Mouse (Mus musculus) hindbrain, postnatal 0 days (tissue): ENCODE results near the gene Cdc42. TPM values are rescaled to one million over a fixed set of nuclear protein-coding genes. Genes with fewer than 3 reads are reported as not detected.
A peak's percentile ranks its signal among the peaks of the same experiment; 100 is the strongest.

ENCODE experiments used
- ATAC-seq: fragments of 200-750 bp; cut with Nextera tagmentation; 2 replicates; pipeline ENCODE4 v1.8.0; 2017; ENCODE audit warnings: mild to moderate bottlenecking, moderate TSS enrichment, moderate library complexity
- DNase-seq: peaks from one replicate; pipeline ENCODE4 v3.0.0-alpha.2; 2015; ENCODE audit warnings: low spot score
- H3K27ac ChIP-seq: fragments of 300-500 bp; sonication (generic); 2 replicates; pipeline ENCODE4 v1.5.1; 2014; ENCODE audit warnings: mild to moderate bottlenecking
- H3K27me3 ChIP-seq: fragments of 300-500 bp; sonication (generic); 2 replicates; pipeline ENCODE4 v1.6.1; 2014; ENCODE audit warnings: low read length, mixed read lengths; ENCODE audit not compliant: insufficient read depth
- H3K36me3 ChIP-seq: fragments of 300-500 bp; sonication (generic); 2 replicates; pipeline ENCODE4 v1.6.1; 2014; ENCODE audit warnings: low read length, mixed read lengths; ENCODE audit not compliant: insufficient read depth
- H3K4me1 ChIP-seq: fragments of 300-500 bp; sonication (generic); 2 replicates; pipeline ENCODE4 v1.6.1; 2014; ENCODE audit warnings: antibody characterized with exemption, low read length, mixed read lengths; ENCODE audit not compliant: insufficient read depth
- H3K4me2 ChIP-seq: fragments of 300-500 bp; sonication (generic); 2 replicates; pipeline ENCODE4 v1.6.1; 2014; ENCODE audit warnings: low read depth, mild to moderate bottlenecking, low read length, moderate library complexity, mixed read lengths
- H3K4me3 ChIP-seq: fragments of 300-500 bp; sonication (generic); 2 replicates; pipeline ENCODE4 v1.5.1; 2014; ENCODE audit warnings: low read length
- H3K9ac ChIP-seq: fragments of 300-500 bp; sonication (generic); replicated peaks from 2 replicates; pipeline ENCODE4 v1.6.1; 2014; ENCODE audit warnings: mild to moderate bottlenecking, low read length, moderate library complexity, mixed read lengths
- H3K9me3 ChIP-seq: fragments of 300-500 bp; sonication (generic); 2 replicates; pipeline ENCODE4 v1.6.1; 2016; ENCODE audit warnings: low read length, mixed read lengths
- CTCF ChIP-seq: IDR thresholded peaks from 2 replicates; pipeline ENCODE4 v1.5.1; 2016; ENCODE audit warnings: antibody characterized with exemption, control low read depth, low read depth
- WGBS: fragments of 180-500 bp; shearing (Covaris S2); extraction: QIAGEN DNeasy Blood & Tissue Kit; methylation state at CpG from one replicate; pipeline ENCODE4 v1.1.7; 2014; 5-methylcytosine and 5-hydroxymethylcytosine counted together
- polyA plus RNA-seq: library from polyadenylated mRNA; unstranded; fragments of >200 nt; fragmentation: Nextera tagmentation; extraction: Ambion mirVana; gene quantifications from 2 replicates; pipeline ENCODE4 v1.2.1, GENCODE M21; 2015
- total RNA-seq: library from RNA; depleted of rRNA; stranded (reverse); fragments of >200 nt; gene quantifications from 2 replicates; pipeline ENCODE4 v1.2.3, GENCODE M21; 2014

The Cdc42 gene
- total and polyA plus RNA-seq, 2 experiments from 2014 or later: 394 to 1,049 TPM

GRCm38 (mm10) chr4:137314561-137314960 lies 43.0 kb downstream of the Cdc42 start:
- DNase-seq (no peak), ATAC-seq (no peak)
- H3K27me3 ChIP-seq: no peaks in the 10 kb centered on the region
- no peaks in the 10 kb centered on the region for H3K36me3 ChIP-seq
- no peak overlapping the region for H3K27ac ChIP-seq
- TF ChIP-seq CTCF: no peak
- 74% methylated on average over 6 of the region's 6 CpGs for whole genome bisulfite sequencing
- no peak overlapping the region for H3K4me3 ChIP-seq
- H3K4me2 ChIP-seq: no peak overlapping the region
- H3K9me3 ChIP-seq: no peaks in the 10 kb centered on the region
- no peak overlapping the region for H3K9ac ChIP-seq
- no peaks in the 10 kb centered on the region for H3K4me1 ChIP-seq

- ATAC-seq (no peak), DNase-seq (peak; percentile 77)
- no peaks in the 10 kb centered on the region for H3K4me1 ChIP-seq
- H3K27ac ChIP-seq: no peak overlapping the region
- H3K4me2 ChIP-seq: no peak overlapping the region
- TF ChIP-seq CTCF: peak; percentile 52
- no peak overlapping the region for H3K4me3 ChIP-seq
- H3K27me3 ChIP-seq: no peaks in the 10 kb centered on the region
- no peaks in the 10 kb centered on the region for H3K36me3 ChIP-seq
- H3K9ac ChIP-seq: no peak overlapping the region
- no peaks in the 10 kb centered on the region for H3K9me3 ChIP-seq
- 45% methylated on average over 2 of the region's 2 CpGs for WGBS
These were observed 44.0 kb downstream of the Cdc42 start for GRCm38 (mm10) chr4:137313511-137313910.

- 45% methylated on average over 5 of the region's 5 CpGs for WGBS
- H3K4me3 ChIP-seq: no peak overlapping the region
- H3K9me3 ChIP-seq: no peaks in the 10 kb centered on the region
- TF ChIP-seq CTCF: peak; percentile 86
- ATAC-seq (no peak), DNase-seq (peak; percentile 78)
- no peaks in the 10 kb centered on the region for H3K27me3 ChIP-seq
- no peak overlapping the region for H3K9ac ChIP-seq
- H3K4me1 ChIP-seq: peaks cover 3% of the 10 kb centered on the region; the same call in 1 of the 2 replicates
- no peaks in the 10 kb centered on the region for H3K36me3 ChIP-seq
- no peak overlapping the region for H3K27ac ChIP-seq
- H3K4me2 ChIP-seq: no peak overlapping the region
These were observed 49.1 kb downstream of the Cdc42 start for GRCm38 (mm10) chr4:137308377-137308776.

GRCm38 (mm10) chr4:137306991-137307706 lies 50.4 kb downstream of the Cdc42 start:
- H3K4me1 ChIP-seq: peaks cover 3% of the 10 kb centered on the region; the same call in 1 of the 2 replicates
- WGBS: 69% methylated on average over 19 of the region's 19 CpGs
- no peak for DNase-seq

GRCm38 (mm10) chr4:137306577-137306888 lies 51.0 kb downstream of the Cdc42 start:
- 40% methylated on average over 8 of the region's 8 CpGs for WGBS
- Histone ChIP-seq H3K27me3 (no peaks in the 10 kb centered on the region), H3K9me3 (no peaks in the 10 kb centered on the region), H3K9ac (no peak overlapping the region), H3K4me1 (peaks cover 6% of the 10 kb centered on the region), H3K36me3 (no peaks in the 10 kb centered on the region), H3K4me2 (no peak overlapping the region), H3K27ac (no peak overlapping the region), H3K4me3 (no peak overlapping the region)
- ATAC-seq (no peak), DNase-seq (no peak)
- no peak for TF ChIP-seq CTCF

More at GRCm38 (mm10) chr4:137306991-137307706, 50.4 kb downstream of the Cdc42 start:
- H3K4me3 ChIP-seq: no peak overlapping the region
- H3K27ac ChIP-seq: no peak overlapping the region
- TF ChIP-seq CTCF: no peak
- H3K27me3 ChIP-seq: no peaks in the 10 kb centered on the region
- no peak overlapping the region for H3K4me2 ChIP-seq
- no peaks in the 10 kb centered on the region for H3K9me3 ChIP-seq
- H3K9ac ChIP-seq: no peak overlapping the region
- H3K36me3 ChIP-seq: no peaks in the 10 kb centered on the region
- no peak for ATAC-seq

GRCm38 (mm10) chr4:137305831-137306576 lies 51.5 kb downstream of the Cdc42 start:
- no peak overlapping the region for H3K4me2 ChIP-seq
- WGBS: 48% methylated on average over 13 of the region's 13 CpGs
- no peak overlapping the region for H3K9ac ChIP-seq
- no peak overlapping the region for H3K4me3 ChIP-seq
- H3K36me3 ChIP-seq: no peaks in the 10 kb centered on the region
- ATAC-seq (no peak), DNase-seq (peak; percentile 27)
- no peaks in the 10 kb centered on the region for H3K9me3 ChIP-seq
- no peak for TF ChIP-seq CTCF
- no peaks in the 10 kb centered on the region for H3K27me3 ChIP-seq
- peaks cover 10% of the 10 kb centered on the region for H3K4me1 ChIP-seq
- no peak overlapping the region for H3K27ac ChIP-seq

- Histone ChIP-seq H3K27me3 (no peaks in the 10 kb centered on the region), H3K4me2 (no peak overlapping the region), H3K9ac (no peak overlapping the region), H3K9me3 (no peaks in the 10 kb centered on the region), H3K36me3 (no peaks in the 10 kb centered on the region), H3K4me1 (peaks cover 10% of the 10 kb centered on the region), H3K4me3 (no peak overlapping the region), H3K27ac (no peak overlapping the region)
- TF ChIP-seq CTCF: no peak
- ATAC-seq (no peak), DNase-seq (no peak)
- WGBS: 90% methylated on average over 6 of the region's 7 CpGs
These were observed 52.5 kb downstream of the Cdc42 start for GRCm38 (mm10) chr4:137305066-137305465.
